Mouse (Mus musculus): ENCODE measurements at regions not wholly inside any gene's neighbourhood (a gene's known extent, or its start where the extent isn't known, plus 50 kb on each side); places are given as distances from the start of the nearest gene placed in this dataset.

GRCm38 (mm10) chr2:166326932-166327331 is 171.5 kb upstream of the Sulf2 start:
- no peak for TF ChIP-seq TCF3 (IDR thresholded peaks at IDR 0.05; ENCODE audit: insufficient read length, low read depth)
- TF ChIP-seq POLR2A (IDR thresholded peaks at IDR 0.05; ENCODE audit: insufficient read length, low read depth): no peak
- no peak for TF ChIP-seq SRF (IDR thresholded peaks at IDR 0.05; ENCODE audit: control insufficient read depth, insufficient read length, low read depth)
- TF ChIP-seq MYOG (IDR thresholded peaks at IDR 0.05; ENCODE audit: control insufficient read depth in 1 of 3, insufficient read depth in 1 of 3, insufficient read length in 2 of 3, low read depth in 2 of 3): no peak
- TF ChIP-seq MYOD1 (IDR thresholded peaks at IDR 0.05; ENCODE audit: control insufficient read depth in 1 of 3, insufficient read length in 2 of 3, low read depth in 2 of 3): no peak
- no peak for TF ChIP-seq MAX (IDR thresholded peaks at IDR 0.05; ENCODE audit: low read depth)
- no peak for TF ChIP-seq POLR2AphosphoS2 (IDR thresholded peaks at IDR 0.05; ENCODE audit: insufficient read length, low read depth)
- TF ChIP-seq E2F4 (IDR thresholded peaks at IDR 0.05; ENCODE audit: insufficient read depth): no peak
- TF ChIP-seq TCF12 (IDR thresholded peaks at IDR 0.05; ENCODE audit: insufficient read depth, poor library complexity, severe bottlenecking): no peak
- no peak for TF ChIP-seq CEBPB (IDR thresholded peaks at IDR 0.05; ENCODE audit: insufficient read depth, poor library complexity, severe bottlenecking)
